Mouse (Mus musculus): ENCODE measurements at regions not wholly inside any gene's neighbourhood (a gene's known extent, or its start where the extent isn't known, plus 50 kb on each side); places are given as distances from the start of the nearest gene placed in this dataset.

- TF ChIP-seq GATA1 (IDR thresholded peaks at IDR 0.05; ENCODE audit: low read length) (no peak), TAL1 (IDR thresholded peaks at IDR 0.05; ENCODE audit: low read length) (no peak)
Observed at GRCm38 (mm10) chr15:36669748-36670147, 337.8 kb downstream of the Zfp706 start.
